Mouse (Mus musculus) urinary bladder, adult 18-20 months (tissue): Measurements from ENCODE around the gene Isg15.
"Not testable (repeated sequence)": the region's sequence is repeated elsewhere in the genome, so short reads cannot be mapped to it uniquely, and the experiment has no call there.

Experiments
- DNase-seq, 2 experiments: peaks; one replicate each; pipeline ENCODE4 v3.0.0; 2022; ENCODE audit warnings: low spot score in 2 of 2, mixed read lengths in 2 of 2

The Isg15 gene

GRCm38 (mm10) chr4:156166477-156166876 lies 34.1 kb downstream of the Isg15 start:
- no peak for DNase-seq

GRCm38 (mm10) chr4:156154771-156155170 lies 45.8 kb downstream of the Isg15 start:
- no peak for DNase-seq

GRCm38 (mm10) chr4:156150887-156151286 lies 49.7 kb downstream of the Isg15 start:
- not testable (repeated sequence) for DNase-seq
